Mouse (Mus musculus): ENCODE results near the gene Mre11a.
"Not testable (repeated sequence)": the region's sequence is repeated elsewhere in the genome, so short reads cannot be mapped to it uniquely, and the experiment has no call there.

Mre11a gene

GRCm38 (mm10) chr9:14868326-14868725 is 83.9 kb downstream of the Mre11a start:
- DNase-seq (ENCODE audit: low spot score), result no peak

GRCm38 (mm10) chr9:14870377-14870776 is 85.9 kb downstream of the Mre11a start:
- no peak for DNase-seq (ENCODE audit: low spot score)

- no peak for DNase-seq (ENCODE audit: low spot score)
These were observed 86.3 kb downstream of the Mre11a start for GRCm38 (mm10) chr9:14870802-14871201.

- no peak for DNase-seq (ENCODE audit: low spot score)
These were observed 87.1 kb downstream of the Mre11a start for GRCm38 (mm10) chr9:14871536-14871935.

- no peak for DNase-seq (ENCODE audit: low spot score)
These were observed 87.9 kb downstream of the Mre11a start for GRCm38 (mm10) chr9:14872181-14872930.

- no peak for DNase-seq (ENCODE audit: low spot score)
These were observed 91.5 kb downstream of the Mre11a start for GRCm38 (mm10) chr9:14875743-14876507.

GRCm38 (mm10) chr9:14876566-14876965 is 92.1 kb downstream of the Mre11a start:
- not testable (repeated sequence) for DNase-seq (ENCODE audit: low spot score)

- no peak for DNase-seq (ENCODE audit: low spot score)
These were observed 100.2 kb downstream of the Mre11a start for GRCm38 (mm10) chr9:14884641-14885040.

- DNase-seq (ENCODE audit: low spot score), result no peak
These were observed 100.7 kb downstream of the Mre11a start for GRCm38 (mm10) chr9:14885151-14885550.

- no peak for DNase-seq (ENCODE audit: low spot score)
These were observed 101.5 kb downstream of the Mre11a start for GRCm38 (mm10) chr9:14885954-14886353.
